Mouse (Mus musculus) cerebellum, adult 8-10 months (tissue): ENCODE measurements around the gene Olfr867.

Experiments
- DNase-seq: peaks from one replicate; pipeline ENCODE4 v3.0.0; 2022

Olfr867 gene

GRCm38 (mm10) chr9:20057462-20057861, at the start of gene Olfr867:
Gene Olfr867, minus strand, starts transcription at chr9:20057562.
- DNase-seq, result no peak

GRCm38 (mm10) chr9:20098326-20098725, 41.0 kb upstream of the Olfr867 start, which contains the start of gene Olfr868:
Gene Olfr868, plus strand, starts transcription at chr9:20098626.
- DNase-seq, result no peak

GRCm38 (mm10) chr9:20073523-20074177, 16.3 kb upstream of the Olfr867 start:
- DNase-seq, result no peak

- DNase-seq, result no peak
Measured at GRCm38 (mm10) chr9:20071291-20071690, 13.9 kb upstream of the Olfr867 start.

- no peak for DNase-seq
Measured at GRCm38 (mm10) chr9:20070236-20070635, 12.9 kb upstream of the Olfr867 start.

GRCm38 (mm10) chr9:20047964-20048363, 9.4 kb downstream of the Olfr867 start:
- DNase-seq, result no peak

GRCm38 (mm10) chr9:20027935-20028334, 29.4 kb downstream of the Olfr867 start, which contains the start of gene Olfr866:
Gene Olfr866, minus strand, starts transcription at chr9:20028035.
- no peak for DNase-seq
